Mouse (Mus musculus): Measurements from ENCODE around the gene Smok3a. TPM values are rescaled to one million over a fixed set of nuclear protein-coding genes. Genes with fewer than 3 reads are reported as not detected.

Smok3a gene
- total RNA-seq, 2 experiments from 2014 or later: not detected

Other genes with a start within 250 kb of the Smok3a start
- 29.4 and 36.7 TPM in 2 replicates for gene Ppp1r35, start 242.4 kb upstream of the Smok3a start, total RNA-seq (2014; fragmentation: Nextera tagmentation)
- gene Ppp1r35, start 242.4 kb upstream of the Smok3a start, total RNA-seq (2017): 22.9 and 24.1 TPM in 2 replicates
- 33.9 and 35.2 TPM in 2 replicates for gene Mepce, start 233.6 kb upstream of the Smok3a start, total RNA-seq (2014; fragmentation: Nextera tagmentation)
- 14.5 and 48.4 TPM in 2 replicates for gene Mepce, start 233.6 kb upstream of the Smok3a start, total RNA-seq (2017)
- 1.0 and 2.6 TPM in 2 replicates for gene Zcwpw1, start 233.5 kb upstream of the Smok3a start, total RNA-seq (2014; fragmentation: Nextera tagmentation)
- gene Zcwpw1, start 233.5 kb upstream of the Smok3a start, total RNA-seq (2017): 12.7 and 13.0 TPM in 2 replicates
- gene Pilra, start 185.0 kb upstream of the Smok3a start, total RNA-seq (2014; fragmentation: Nextera tagmentation): 3.2 and 4.0 TPM in 2 replicates
- gene Pilra, start 185.0 kb upstream of the Smok3a start, total RNA-seq (2017): 11.4 and 12.7 TPM in 2 replicates
- gene Pilrb1, start 163.2 kb upstream of the Smok3a start, total RNA-seq (2014; fragmentation: Nextera tagmentation): 3.5 and 12.1 TPM in 2 replicates
- gene Pilrb1, start 163.2 kb upstream of the Smok3a start, total RNA-seq (2017): 7.2 and 7.6 TPM in 2 replicates
- gene Pilrb2, start 149.4 kb upstream of the Smok3a start, total RNA-seq (2014; fragmentation: Nextera tagmentation): 3.2 and 13.2 TPM in 2 replicates
- gene Pilrb2, start 149.4 kb upstream of the Smok3a start, total RNA-seq (2017): 4.3 and 10.3 TPM in 2 replicates
- not detected in 2 replicates for gene Cyp3a13, start 99.6 kb upstream of the Smok3a start, total RNA-seq (2014; fragmentation: Nextera tagmentation)
- not detected in 2 replicates for gene Cyp3a13, start 99.6 kb upstream of the Smok3a start, total RNA-seq (2017)
- gene Gjc3, start 58.2 kb upstream of the Smok3a start, total RNA-seq (2014; fragmentation: Nextera tagmentation): not detected in 2 replicates
- not detected in 2 replicates for gene Gjc3, start 58.2 kb upstream of the Smok3a start, total RNA-seq (2017)
- not detected in 2 replicates for gene Azgp1, start 39.7 kb upstream of the Smok3a start, total RNA-seq (2014; fragmentation: Nextera tagmentation)
- gene Azgp1, start 39.7 kb upstream of the Smok3a start, total RNA-seq (2017): not detected in 2 replicates
- not detected in 2 replicates for gene Smok3b, start 168 bp downstream of the Smok3a start, total RNA-seq (2014; fragmentation: Nextera tagmentation)
- not detected in 2 replicates for gene Smok3b, start 168 bp downstream of the Smok3a start, total RNA-seq (2017)
- not detected in 2 replicates for gene Smok3c, start 31.9 kb downstream of the Smok3a start, total RNA-seq (2014; fragmentation: Nextera tagmentation)
- gene Smok3c, start 31.9 kb downstream of the Smok3a start, total RNA-seq (2017): not detected in 2 replicates
- 21.5 and 26.8 TPM in 2 replicates for gene Zkscan1, start 63.8 kb downstream of the Smok3a start, total RNA-seq (2014; fragmentation: Nextera tagmentation)
- gene Zkscan1, start 63.8 kb downstream of the Smok3a start, total RNA-seq (2017): 19.2 and 25.8 TPM in 2 replicates
- 10.9 and 16.6 TPM in 2 replicates for gene Zscan21, start 95.6 kb downstream of the Smok3a start, total RNA-seq (2014; fragmentation: Nextera tagmentation)
- gene Zscan21, start 95.6 kb downstream of the Smok3a start, total RNA-seq (2017): 10.9 and 14.8 TPM in 2 replicates
- gene Zfp113, start 134.5 kb downstream of the Smok3a start, total RNA-seq (2014; fragmentation: Nextera tagmentation): 7.9 and 11.2 TPM in 2 replicates
- gene Zfp113, start 134.5 kb downstream of the Smok3a start, total RNA-seq (2017): 5.8 and 6.0 TPM in 2 replicates
- 94.6 and 117 TPM in 2 replicates for gene Cops6, start 139.8 kb downstream of the Smok3a start, total RNA-seq (2014; fragmentation: Nextera tagmentation)
- 39.6 and 41.6 TPM in 2 replicates for gene Cops6, start 139.8 kb downstream of the Smok3a start, total RNA-seq (2017)
- 33.9 and 43.1 TPM in 2 replicates for gene Ap4m1, start 150.7 kb downstream of the Smok3a start, total RNA-seq (2014; fragmentation: Nextera tagmentation)
- 34.8 and 41.5 TPM in 2 replicates for gene Ap4m1, start 150.7 kb downstream of the Smok3a start, total RNA-seq (2017)
- 291 and 311 TPM in 2 replicates for gene Mcm7, start 151.2 kb downstream of the Smok3a start, total RNA-seq (2014; fragmentation: Nextera tagmentation)
- 490 and 580 TPM in 2 replicates for gene Mcm7, start 151.2 kb downstream of the Smok3a start, total RNA-seq (2017)
- gene Taf6, start 166.2 kb downstream of the Smok3a start, total RNA-seq (2014; fragmentation: Nextera tagmentation): 30.1 and 46.9 TPM in 2 replicates
- gene Taf6, start 166.2 kb downstream of the Smok3a start, total RNA-seq (2017): 46.2 and 49.0 TPM in 2 replicates
- gene Cnpy4, start 166.2 kb downstream of the Smok3a start, total RNA-seq (2014; fragmentation: Nextera tagmentation): 26.5 and 36.2 TPM in 2 replicates
- 50.9 and 52.5 TPM in 2 replicates for gene Cnpy4, start 166.2 kb downstream of the Smok3a start, total RNA-seq (2017)
- gene Mblac1, start 173.1 kb downstream of the Smok3a start, total RNA-seq (2014; fragmentation: Nextera tagmentation): 7.8 and 10.6 TPM in 2 replicates
- 8.8 and 12.4 TPM in 2 replicates for gene Mblac1, start 173.1 kb downstream of the Smok3a start, total RNA-seq (2017)
- 2.3 and 4.3 TPM in 2 replicates for gene Nxpe5, start 204.6 kb downstream of the Smok3a start, total RNA-seq (2014; fragmentation: Nextera tagmentation)
- 1.8 and 2.8 TPM in 2 replicates for gene Nxpe5, start 204.6 kb downstream of the Smok3a start, total RNA-seq (2017)
- 132 and 143 TPM in 2 replicates for gene Lamtor4, start 234.2 kb downstream of the Smok3a start, total RNA-seq (2014; fragmentation: Nextera tagmentation)
- 80.9 and 86.9 TPM in 2 replicates for gene Lamtor4, start 234.2 kb downstream of the Smok3a start, total RNA-seq (2017)
- gene BC037034, start 242.8 kb downstream of the Smok3a start, total RNA-seq (2014; fragmentation: Nextera tagmentation): 66.1 and 68.2 TPM in 2 replicates
- gene BC037034, start 242.8 kb downstream of the Smok3a start, total RNA-seq (2017): 37.8 and 50.5 TPM in 2 replicates

All from granulocyte monocyte progenitor cell, adult 5-6 weeks (primary cell).